Mouse (Mus musculus) liver (tissue): Measurements from ENCODE around the gene Glrx.
"Not testable (repeated sequence)": the region's sequence is repeated elsewhere in the genome, so short reads cannot be mapped to it uniquely, and the experiment has no call there.

Experiments used
- DNase-seq: peaks from one replicate; pipeline ENCODE4 v3.0.0-alpha.2; 2020; ENCODE audit warnings: mixed read lengths

Glrx gene

GRCm38 (mm10) chr13:75839719-75840481 is at the start of gene Glrx:
Gene Glrx (plus strand): TSS chr13:75839868.
- DNase-seq, result peak; percentile 66

DNA sequence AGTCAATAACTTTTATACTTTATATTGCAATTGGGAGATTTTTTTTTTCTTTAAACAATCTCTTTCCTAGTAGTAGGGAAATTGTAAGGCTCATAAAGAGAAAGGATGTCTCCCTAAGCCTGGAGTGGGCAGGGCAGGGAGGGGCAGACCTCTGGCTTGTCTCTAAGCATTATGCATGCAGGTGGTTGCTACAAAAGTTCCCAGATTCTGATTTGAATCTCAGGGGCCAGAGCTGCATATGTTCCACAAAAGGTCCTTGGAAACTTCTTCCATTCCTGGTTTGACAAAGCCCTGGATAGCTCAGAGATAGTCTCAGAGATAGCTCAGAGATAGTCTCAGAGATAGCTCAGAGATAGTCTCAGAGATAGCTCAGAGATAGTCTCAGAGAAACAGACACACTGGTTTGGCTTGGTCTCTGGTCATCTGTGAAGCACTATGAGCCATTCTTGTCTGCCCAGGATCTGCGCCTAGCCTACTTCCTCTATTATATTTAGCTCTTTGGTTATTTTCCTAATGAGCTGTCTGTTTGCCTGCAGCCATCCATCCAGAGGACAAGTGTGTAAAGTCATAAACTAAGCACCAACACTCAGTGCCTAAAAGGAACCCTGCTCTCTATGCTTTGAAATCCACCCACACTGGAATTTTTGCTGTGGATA is 49.0 kb upstream of the Glrx start:
- DNase-seq, result no peak

DNA sequence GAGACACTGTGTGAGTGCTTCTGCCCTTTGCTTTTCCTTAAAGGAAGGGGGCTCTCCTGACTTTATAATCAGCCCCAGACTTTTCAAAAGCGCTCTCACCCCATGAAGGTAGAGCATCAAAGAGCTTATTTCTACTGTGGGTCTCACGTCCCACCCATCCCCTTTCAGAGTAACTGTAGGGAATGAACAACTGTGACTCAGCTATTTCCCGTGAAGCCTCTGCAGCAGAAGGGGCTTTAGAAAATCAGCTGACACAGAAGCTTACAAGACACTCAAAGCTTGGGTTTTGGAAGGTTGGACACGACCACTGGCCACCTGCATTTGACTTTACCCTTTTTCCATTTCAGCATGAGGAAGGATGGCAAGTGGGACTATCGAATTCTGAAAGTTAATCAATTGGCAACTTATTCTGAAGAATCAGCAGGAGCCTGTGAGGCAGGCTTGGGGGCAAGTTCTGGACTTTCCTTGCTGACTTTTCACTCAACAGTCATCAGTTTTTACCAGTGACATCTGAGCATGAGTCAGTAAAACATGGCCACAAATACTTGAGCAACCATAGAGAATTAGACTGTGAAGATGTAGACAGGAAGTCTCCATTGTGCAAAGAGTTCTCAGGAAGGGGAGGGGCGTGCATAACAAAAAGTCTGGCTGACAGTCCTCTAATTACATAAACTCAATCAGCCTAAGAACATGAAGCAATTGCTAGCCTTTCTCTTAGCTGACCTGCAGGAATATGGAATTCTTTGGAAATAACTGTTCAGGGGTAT is 45.6 kb upstream of the Glrx start:
- DNase-seq, result no peak

- DNase-seq, result peak; percentile 90
Measured at GRCm38 (mm10) chr13:75797369-75798141, 42.1 kb upstream of the Glrx start.

- no peak for DNase-seq
Measured at GRCm38 (mm10) chr13:75798413-75799302, 41.0 kb upstream of the Glrx start.

- no peak for DNase-seq
Measured at GRCm38 (mm10) chr13:75799421-75799820, 40.2 kb upstream of the Glrx start.

DNA sequence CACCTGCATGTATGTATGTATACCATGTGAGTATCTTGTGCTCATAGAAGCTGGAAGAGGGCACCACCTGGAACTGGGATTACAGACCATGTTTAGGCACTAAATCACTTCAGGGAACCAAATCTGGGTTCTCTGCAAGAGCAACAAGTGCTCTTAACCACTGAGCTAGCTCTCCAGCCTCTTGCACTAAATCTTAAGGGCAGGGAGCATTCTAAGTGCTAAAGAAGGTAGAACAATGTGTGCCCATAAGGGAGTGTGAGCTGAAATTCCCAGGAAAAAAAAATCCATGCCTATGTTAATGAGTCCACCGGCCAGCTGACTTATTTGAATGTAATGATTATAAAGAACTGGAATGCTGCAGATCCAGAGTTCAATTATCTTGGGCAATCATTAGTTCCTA is 31.7 kb upstream of the Glrx start:
- DNase-seq, result no peak

DNA sequence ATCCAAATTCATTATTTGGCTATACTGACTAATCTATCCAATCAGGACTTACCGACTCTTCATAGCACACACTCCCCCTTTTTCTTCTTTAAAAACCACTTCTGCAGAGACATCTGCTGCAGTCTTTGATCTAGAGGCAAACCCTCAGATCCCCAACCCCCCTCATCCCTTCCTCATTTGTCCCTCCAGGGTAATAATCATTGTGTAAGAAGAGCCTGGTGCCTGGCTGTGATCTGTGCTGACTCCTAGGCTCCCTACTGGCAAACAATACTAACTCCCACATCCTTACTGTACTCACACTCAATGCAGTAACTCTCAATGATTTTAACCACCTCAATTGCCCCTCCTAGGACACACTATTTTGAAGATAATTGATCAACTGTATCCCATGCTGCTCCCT is 29.7 kb upstream of the Glrx start:
- no peak for DNase-seq

DNA sequence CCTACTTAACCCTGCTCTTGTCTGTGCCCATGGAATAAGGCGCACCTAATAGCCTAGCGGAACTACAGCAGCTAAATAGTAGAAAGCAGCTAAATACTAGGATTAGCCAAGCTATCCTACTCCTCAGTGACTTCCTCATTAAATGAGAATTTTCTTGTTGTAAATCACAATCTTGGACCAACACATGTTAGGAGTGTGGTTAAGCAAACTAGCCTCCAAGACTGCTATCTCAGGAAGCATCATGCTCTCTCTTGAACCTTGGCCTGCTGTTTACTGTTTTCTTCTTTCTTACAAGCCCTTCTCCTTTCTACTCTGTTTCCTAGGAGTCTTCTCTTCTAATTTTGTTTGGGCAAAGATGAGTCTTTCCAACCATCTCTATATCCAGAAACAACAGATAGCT is 22.5 kb upstream of the Glrx start:
- DNase-seq, result no peak

- DNase-seq, result no peak
Measured at GRCm38 (mm10) chr13:75818486-75818885, 21.2 kb upstream of the Glrx start.

DNA sequence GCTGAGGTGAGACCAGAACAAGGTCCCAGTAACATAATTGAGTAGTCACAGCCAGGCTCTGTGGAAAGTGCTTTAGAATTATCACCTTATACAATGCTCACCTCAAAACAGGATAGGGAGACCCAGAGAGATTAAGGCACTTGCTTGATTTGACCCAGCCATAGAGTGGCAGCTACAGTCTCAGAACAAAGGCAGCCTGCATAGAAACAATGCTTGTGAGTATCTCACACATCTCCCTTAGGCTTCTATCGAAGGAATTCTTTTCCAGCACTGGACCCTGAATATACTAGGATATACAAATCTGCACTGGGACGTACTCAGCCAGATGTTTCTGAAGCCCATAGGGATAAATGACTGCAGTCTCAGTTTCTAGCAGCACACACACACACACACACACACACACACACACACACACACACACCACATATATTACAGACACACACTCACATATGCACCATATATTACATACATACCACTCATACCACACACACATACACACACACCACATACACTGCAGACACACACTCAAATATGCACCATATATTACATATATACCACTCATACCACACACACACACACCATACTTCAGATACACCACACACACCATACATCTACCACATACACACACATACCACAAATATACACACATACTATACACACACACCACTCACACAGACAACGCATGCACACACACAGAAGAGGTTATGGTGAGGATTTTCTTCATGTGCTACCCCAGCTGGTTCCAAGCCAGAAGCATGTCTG is 20.5 kb upstream of the Glrx start:
- DNase-seq, result no peak

- DNase-seq, result no peak
Measured at GRCm38 (mm10) chr13:75819898-75820297, 19.8 kb upstream of the Glrx start.

DNA sequence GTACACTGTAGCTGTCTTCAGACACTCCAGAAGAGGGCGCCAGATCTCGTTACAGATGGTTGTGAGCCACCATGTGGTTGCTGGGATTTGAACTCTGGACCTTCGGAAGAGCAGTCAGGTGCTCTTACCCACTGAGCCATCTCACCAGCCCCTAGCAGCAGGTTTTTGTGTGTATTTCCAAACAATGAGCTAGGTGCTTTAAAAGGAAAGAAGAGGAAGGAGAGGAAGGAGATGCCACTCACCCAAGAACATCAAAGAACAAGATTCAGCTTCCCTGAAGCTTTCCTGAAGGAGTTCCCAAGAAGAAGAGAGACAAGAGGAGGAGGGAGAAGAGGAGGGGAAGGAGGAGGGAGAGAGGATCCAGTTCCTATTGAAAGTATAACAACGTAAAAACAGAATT is 17.3 kb upstream of the Glrx start:
- not testable (repeated sequence) for DNase-seq

GRCm38 (mm10) chr13:75823201-75823600 is 16.5 kb upstream of the Glrx start:
- no peak for DNase-seq

GRCm38 (mm10) chr13:75824611-75825319 is 14.9 kb upstream of the Glrx start:
- no peak for DNase-seq

DNA sequence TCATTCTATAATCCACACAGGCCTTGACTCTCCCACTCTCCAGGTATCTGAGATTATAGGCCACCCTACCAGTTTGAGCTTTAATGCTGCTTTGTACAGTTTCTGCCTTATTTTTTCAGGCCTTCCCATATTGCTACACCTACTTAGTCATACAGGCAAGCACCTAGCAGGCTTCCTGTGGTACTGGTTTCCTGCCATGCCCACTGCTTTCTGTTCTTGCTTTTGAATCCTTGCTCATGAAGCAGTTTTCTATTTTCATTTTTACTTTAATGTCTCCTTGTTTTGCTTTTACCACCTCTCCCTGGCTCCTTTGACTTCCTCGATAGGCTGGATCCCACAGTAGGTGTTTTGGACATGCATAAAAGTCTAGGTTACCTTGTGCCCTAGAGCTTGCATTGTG is 14.3 kb upstream of the Glrx start:
- DNase-seq, result no peak

- DNase-seq, result no peak
Measured at GRCm38 (mm10) chr13:75830708-75831107, 9.0 kb upstream of the Glrx start.

GRCm38 (mm10) chr13:75831710-75832109 is 8.0 kb upstream of the Glrx start:
- no peak for DNase-seq

DNA sequence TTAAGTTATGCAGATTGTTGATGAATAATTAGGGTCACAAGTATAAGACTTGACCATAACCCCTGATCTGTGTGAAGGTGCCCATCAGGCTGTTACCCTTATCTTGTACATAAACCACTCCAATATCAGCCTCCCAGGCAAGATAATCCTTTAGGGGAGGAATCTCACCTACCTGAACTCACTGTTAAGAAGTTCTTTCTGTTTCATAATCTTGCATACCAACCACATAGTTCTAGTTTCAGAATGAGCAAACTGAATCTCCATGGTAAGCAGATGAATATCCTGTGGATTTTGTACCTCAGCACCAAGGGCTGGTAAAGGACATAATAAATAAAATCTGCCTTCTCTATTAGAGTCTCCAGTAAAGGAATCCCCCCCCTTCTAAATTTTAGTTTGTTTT is 7.0 kb upstream of the Glrx start:
- DNase-seq, result no peak

GRCm38 (mm10) chr13:75833499-75833898 is 6.2 kb upstream of the Glrx start:
- no peak for DNase-seq

DNA sequence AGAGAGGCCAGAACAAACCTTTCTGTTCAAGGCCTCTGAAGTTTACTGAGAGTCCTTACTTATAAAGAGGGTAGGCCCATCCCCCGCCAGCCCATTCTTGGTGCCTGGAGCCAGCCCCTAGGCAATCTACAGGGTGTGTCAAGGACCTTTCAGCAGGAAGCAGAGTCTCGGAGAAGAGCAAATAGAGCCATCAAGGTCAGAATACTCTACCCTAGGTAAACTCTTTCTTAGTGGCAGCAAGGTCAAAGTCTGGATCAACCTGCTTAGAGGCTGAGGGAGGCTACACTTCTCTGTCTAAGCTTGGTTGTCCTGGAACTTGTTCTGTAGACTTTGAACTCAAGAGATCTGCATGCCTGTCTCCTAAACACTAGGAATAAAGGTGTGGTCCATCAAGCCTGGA is 4.2 kb upstream of the Glrx start:
- DNase-seq, result no peak
